Mouse (Mus musculus) right cerebral cortex, postnatal 4 days (tissue): Measurements from ENCODE around the gene Atpaf1.

Experiments
- DNase-seq: peaks from one replicate; pipeline ENCODE4 v3.0.0-alpha.2; 2022

Atpaf1 gene

DNA sequence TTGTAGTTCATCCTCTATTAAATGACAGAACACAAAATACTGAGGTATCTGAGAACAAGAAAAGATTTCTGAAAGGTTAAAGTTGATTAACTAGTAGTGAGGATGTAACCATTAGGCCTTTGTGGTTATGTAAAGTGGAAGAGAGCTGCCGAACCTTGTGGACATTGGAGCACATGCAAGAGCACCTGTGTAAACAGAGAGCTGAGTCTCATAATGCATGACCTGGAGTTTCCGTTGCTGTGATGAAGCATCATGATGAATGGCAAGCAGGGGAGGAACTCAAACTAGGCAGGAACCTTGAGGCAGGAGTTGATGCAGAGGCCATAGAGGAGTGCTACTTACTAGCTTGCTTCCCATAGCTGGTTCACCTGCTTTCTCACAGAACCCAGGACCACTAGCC lies 66.0 kb downstream of the Atpaf1 start:
- no peak for DNase-seq

DNA sequence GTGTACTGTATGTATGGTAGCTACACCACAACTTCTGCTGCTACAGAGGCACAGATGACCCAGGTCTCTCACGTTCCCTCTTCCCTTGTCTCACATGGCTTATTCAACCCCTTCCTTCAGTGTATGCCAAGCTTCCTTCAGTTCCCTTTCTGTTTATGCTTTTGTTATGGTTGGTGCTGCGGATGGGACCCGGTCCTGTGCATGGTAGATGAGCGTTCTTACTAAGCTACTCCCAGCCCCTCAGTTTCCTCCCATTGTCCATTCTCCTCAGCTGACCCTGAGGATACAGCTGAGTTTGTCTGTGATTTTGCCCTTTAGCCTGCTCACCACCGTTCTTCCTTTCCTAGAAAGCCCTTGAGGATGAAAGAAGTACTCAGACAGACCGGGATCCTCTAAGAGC lies 67.0 kb downstream of the Atpaf1 start:
- no peak for DNase-seq

- no peak for DNase-seq
Observed at GRCm38 (mm10) chr4:115855100-115855499, 70.5 kb downstream of the Atpaf1 start.

- no peak for DNase-seq
Observed at GRCm38 (mm10) chr4:115855609-115856008, 71.0 kb downstream of the Atpaf1 start.

DNA sequence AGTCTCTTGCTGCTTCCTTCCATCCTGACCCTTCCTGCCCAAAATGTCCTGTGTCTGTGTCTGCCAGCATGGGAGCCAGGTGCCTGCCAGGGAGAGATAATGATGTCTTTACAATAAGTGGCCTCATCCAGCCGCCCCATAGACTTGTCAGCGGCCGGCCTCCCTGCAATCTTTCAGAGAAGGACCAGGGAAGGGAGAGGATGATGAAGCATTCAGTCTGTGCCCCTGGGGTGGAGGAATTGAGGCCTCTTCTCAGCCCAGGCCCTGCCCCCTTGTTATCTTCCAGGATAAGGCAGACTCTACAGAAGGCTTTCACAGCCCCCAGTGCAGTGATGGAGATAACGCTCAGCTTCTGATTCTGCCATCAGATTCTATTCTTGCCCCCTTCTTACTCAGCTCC lies 71.7 kb downstream of the Atpaf1 start:
- DNase-seq = no peak

DNA sequence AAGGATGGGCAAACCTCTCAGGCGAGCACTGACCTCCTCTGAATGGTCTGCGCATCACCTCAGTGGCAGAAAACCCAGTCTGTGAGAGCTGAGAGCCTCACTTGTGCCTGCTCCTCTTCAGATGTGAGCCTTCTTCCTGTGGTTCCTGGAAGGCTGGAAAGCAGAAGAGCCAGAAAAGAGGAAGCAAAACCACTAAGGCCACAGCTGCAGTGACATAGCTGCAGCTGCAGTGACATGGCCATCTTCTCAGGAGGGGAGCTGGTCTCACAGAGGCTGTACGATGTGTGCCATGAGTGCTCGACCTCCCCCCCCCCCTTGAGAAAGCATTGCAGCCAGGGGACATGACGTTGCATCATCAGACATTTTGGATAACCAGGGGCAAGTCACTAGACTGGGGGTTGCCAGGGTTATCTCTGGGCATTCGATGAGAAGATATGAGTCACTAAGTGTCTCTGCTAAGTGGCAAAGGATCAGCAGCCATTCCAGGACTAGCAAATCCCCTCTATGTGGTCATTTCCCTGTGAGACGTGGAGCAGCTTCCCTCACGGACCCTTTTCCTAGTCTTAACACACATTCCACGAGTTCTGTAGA lies 72.8 kb downstream of the Atpaf1 start:
- no peak for DNase-seq

GRCm38 (mm10) chr4:115863352-115863751 lies 78.7 kb downstream of the Atpaf1 start:
- DNase-seq = no peak

DNA sequence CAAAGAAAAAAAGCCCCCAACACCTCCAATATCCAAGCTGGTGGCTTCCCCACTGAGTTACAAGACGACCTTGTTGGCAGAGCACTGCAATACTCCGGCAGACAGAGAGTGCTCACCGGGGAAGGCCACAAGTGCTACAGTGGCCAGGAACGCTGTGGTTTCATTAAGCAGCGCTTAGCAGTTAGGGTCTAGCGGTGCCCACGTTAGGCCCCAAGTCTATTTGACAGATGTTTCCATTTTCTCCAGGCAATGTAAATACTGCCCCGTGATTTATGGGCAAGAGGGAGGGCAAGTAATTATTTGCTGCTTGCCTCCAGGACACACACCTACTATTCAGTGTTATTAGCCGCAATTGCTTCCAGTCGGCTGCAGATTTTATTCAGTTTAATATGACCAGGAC lies 79.3 kb downstream of the Atpaf1 start:
- DNase-seq = no peak
